Mouse (Mus musculus): ENCODE measurements around the gene Smpx. TPM values are rescaled to one million over a fixed set of nuclear protein-coding genes. Genes with fewer than 3 reads are reported as not detected.

Gene Smpx
- 5.3 and 9.2 TPM in 2 replicates for polyA plus RNA-seq (2015; fragmentation: Nextera tagmentation; extraction: Ambion mirVana)

- H3K4me1 ChIP-seq = no peaks in the 10 kb centered on the region
- H3K4me2 ChIP-seq = no peak within 1 kb of the TSS
- ATAC-seq (ENCODE audit: insufficient read depth, low FRiP score, low read depth) = no peak
- whole genome bisulfite sequencing = 49% methylated on average over 8 of the region's 8 CpGs
- no peaks in the 10 kb centered on the region for H3K36me3 ChIP-seq
- H3K27me3 ChIP-seq (replicated peaks) = no peaks in the 10 kb centered on the region
- H3K27ac ChIP-seq = no peak within 1 kb of the TSS
- no peak within 1 kb of the TSS for H3K4me3 ChIP-seq (replicated peaks)
- H3K9ac ChIP-seq = no peak within 1 kb of the TSS
- no peaks in the 10 kb centered on the region for H3K9me3 ChIP-seq
These were observed at the start of gene Smpx for GRCm38 (mm10) chrX:157698862-157699261. Smpx (plus strand) TSS chrX:157698910.

- H3K9me3 ChIP-seq = no peaks in the 10 kb centered on the region
- H3K4me1 ChIP-seq = no peaks in the 10 kb centered on the region
- no peak overlapping the region for H3K4me2 ChIP-seq
- no peak for ATAC-seq (ENCODE audit: insufficient read depth, low FRiP score, low read depth)
- no peak overlapping the region for H3K27ac ChIP-seq
- no peaks in the 10 kb centered on the region for H3K27me3 ChIP-seq (replicated peaks)
- H3K9ac ChIP-seq = no peak overlapping the region
- no peak overlapping the region for H3K4me3 ChIP-seq (replicated peaks)
- no peaks in the 10 kb centered on the region for H3K36me3 ChIP-seq
These were observed 43.7 kb upstream of the Smpx start for GRCm38 (mm10) chrX:157655047-157655446.

DNA sequence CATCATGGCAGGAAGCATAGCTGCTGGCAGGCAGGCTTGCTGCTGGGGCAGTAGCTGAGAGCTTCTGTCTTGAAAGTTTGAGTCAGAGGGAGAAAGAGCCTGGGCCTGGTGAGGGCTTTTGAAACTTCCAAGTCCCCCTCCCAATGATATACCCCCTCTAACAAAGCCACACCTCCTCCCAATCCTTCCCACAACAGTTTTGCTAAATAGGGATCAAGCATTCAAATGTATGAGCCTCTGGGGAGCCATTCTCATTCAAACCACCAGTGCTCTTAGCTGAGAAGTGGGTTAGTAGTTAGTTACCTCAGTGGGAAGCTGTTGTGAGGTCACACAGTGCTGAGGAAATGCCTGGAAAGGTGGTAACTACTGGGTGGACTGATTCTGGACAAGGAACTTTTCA lies 41.4 kb upstream of the Smpx start:
- Histone ChIP-seq H3K9me3 (no peaks in the 10 kb centered on the region), H3K9ac (no peak overlapping the region), H3K27ac (no peak overlapping the region), H3K27me3 (replicated peaks) (no peaks in the 10 kb centered on the region), H3K4me3 (replicated peaks) (no peak overlapping the region), H3K4me1 (no peaks in the 10 kb centered on the region), H3K4me2 (no peak overlapping the region), H3K36me3 (no peaks in the 10 kb centered on the region)
- no peak for ATAC-seq (ENCODE audit: insufficient read depth, low FRiP score, low read depth)

- Histone ChIP-seq H3K4me2 (no peak overlapping the region), H3K27me3 (replicated peaks) (no peaks in the 10 kb centered on the region), H3K36me3 (no peaks in the 10 kb centered on the region), H3K27ac (no peak overlapping the region), H3K9me3 (no peaks in the 10 kb centered on the region), H3K4me1 (no peaks in the 10 kb centered on the region), H3K9ac (no peak overlapping the region), H3K4me3 (replicated peaks) (no peak overlapping the region)
- ATAC-seq (ENCODE audit: insufficient read depth, low FRiP score, low read depth) = no peak
- WGBS = 92% methylated on average over 2 of the region's 2 CpGs
These were observed 26.9 kb upstream of the Smpx start for GRCm38 (mm10) chrX:157671820-157672219.

- Histone ChIP-seq H3K27ac (no peak overlapping the region), H3K4me2 (no peak overlapping the region), H3K27me3 (replicated peaks) (no peaks in the 10 kb centered on the region), H3K4me1 (no peaks in the 10 kb centered on the region), H3K4me3 (replicated peaks) (no peak overlapping the region), H3K9ac (no peak overlapping the region), H3K36me3 (no peaks in the 10 kb centered on the region), H3K9me3 (no peaks in the 10 kb centered on the region)
- WGBS = 73% methylated on average over 3 of the region's 3 CpGs
- no peak for ATAC-seq (ENCODE audit: insufficient read depth, low FRiP score, low read depth)
These were observed 23.9 kb upstream of the Smpx start for GRCm38 (mm10) chrX:157674667-157675350.

DNA sequence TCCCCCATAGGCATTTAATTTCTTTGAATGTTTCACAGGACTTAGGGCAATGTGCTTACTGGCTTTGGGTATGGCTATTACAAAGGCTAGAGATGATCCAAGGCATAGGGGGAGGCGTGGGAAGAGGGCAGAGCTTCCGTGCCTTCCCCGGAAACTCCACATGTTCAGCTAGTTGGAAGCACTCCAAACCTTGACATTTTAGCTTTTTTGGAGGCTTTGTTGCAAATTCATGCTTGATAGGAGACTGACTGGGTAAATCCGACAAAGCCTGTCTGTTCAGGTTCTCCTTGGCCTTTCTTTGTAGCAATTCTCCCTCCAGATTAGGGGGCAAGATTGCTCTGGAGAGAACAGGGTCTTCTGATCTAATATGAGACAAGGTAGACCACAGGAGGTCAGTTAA lies 7.5 kb upstream of the Smpx start:
- WGBS = 58% methylated on average over 4 of the region's 4 CpGs
- H3K27me3 ChIP-seq (replicated peaks) = no peaks in the 10 kb centered on the region
- H3K4me1 ChIP-seq = no peaks in the 10 kb centered on the region
- H3K27ac ChIP-seq = no peak overlapping the region
- no peak overlapping the region for H3K4me3 ChIP-seq (replicated peaks)
- no peaks in the 10 kb centered on the region for H3K9me3 ChIP-seq
- H3K9ac ChIP-seq = no peak overlapping the region
- H3K36me3 ChIP-seq = no peaks in the 10 kb centered on the region
- no peak overlapping the region for H3K4me2 ChIP-seq
- no peak for ATAC-seq (ENCODE audit: insufficient read depth, low FRiP score, low read depth)

- Histone ChIP-seq H3K9me3 (no peaks in the 10 kb centered on the region), H3K4me2 (no peak overlapping the region), H3K36me3 (no peaks in the 10 kb centered on the region), H3K4me1 (no peaks in the 10 kb centered on the region), H3K27me3 (replicated peaks) (no peaks in the 10 kb centered on the region), H3K27ac (no peak overlapping the region), H3K9ac (no peak overlapping the region), H3K4me3 (replicated peaks) (no peak overlapping the region)
- 72% methylated on average over 5 of the region's 5 CpGs for WGBS
- no peak for ATAC-seq (ENCODE audit: insufficient read depth, low FRiP score, low read depth)
These were observed 1.0 kb upstream of the Smpx start for GRCm38 (mm10) chrX:157697591-157698135.

DNA sequence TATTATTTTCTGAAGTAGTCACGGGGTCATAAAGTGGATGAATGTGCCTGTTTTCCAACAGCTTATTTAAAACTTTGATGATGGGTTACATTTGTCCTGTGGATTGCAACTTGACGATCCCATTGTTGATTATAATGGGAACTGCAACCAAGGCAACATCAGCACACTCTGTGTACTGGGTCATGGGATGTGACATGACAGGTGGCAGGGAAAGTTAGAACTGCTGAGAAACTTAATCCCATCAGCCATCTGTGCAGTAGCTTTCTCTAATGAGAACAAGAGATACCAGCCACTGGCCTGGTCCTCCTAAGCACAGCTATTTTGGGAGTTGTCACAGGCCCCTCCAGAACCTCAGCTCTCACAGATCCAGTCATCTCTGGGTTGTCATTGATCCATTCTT lies 8.5 kb downstream of the Smpx start:
- H3K36me3 ChIP-seq = no peaks in the 10 kb centered on the region
- 73% methylated on average over 2 of the region's 2 CpGs for WGBS
- no peaks in the 10 kb centered on the region for H3K27me3 ChIP-seq (replicated peaks)
- H3K9me3 ChIP-seq = no peaks in the 10 kb centered on the region
- no peak overlapping the region for H3K9ac ChIP-seq
- no peak overlapping the region for H3K4me2 ChIP-seq
- H3K4me1 ChIP-seq = no peaks in the 10 kb centered on the region
- no peak overlapping the region for H3K4me3 ChIP-seq (replicated peaks)
- no peak overlapping the region for H3K27ac ChIP-seq
- ATAC-seq (ENCODE audit: insufficient read depth, low FRiP score, low read depth) = no peak

- Histone ChIP-seq H3K27ac (no peak overlapping the region), H3K36me3 (no peaks in the 10 kb centered on the region), H3K9me3 (no peaks in the 10 kb centered on the region), H3K27me3 (replicated peaks) (no peaks in the 10 kb centered on the region), H3K4me2 (no peak overlapping the region), H3K4me3 (replicated peaks) (no peak overlapping the region), H3K9ac (no peak overlapping the region), H3K4me1 (no peaks in the 10 kb centered on the region)
- WGBS = 46% methylated on average over 4 of the region's 4 CpGs
- no peak for ATAC-seq (ENCODE audit: insufficient read depth, low FRiP score, low read depth)
These were observed 10.0 kb downstream of the Smpx start for GRCm38 (mm10) chrX:157708616-157709280.

DNA sequence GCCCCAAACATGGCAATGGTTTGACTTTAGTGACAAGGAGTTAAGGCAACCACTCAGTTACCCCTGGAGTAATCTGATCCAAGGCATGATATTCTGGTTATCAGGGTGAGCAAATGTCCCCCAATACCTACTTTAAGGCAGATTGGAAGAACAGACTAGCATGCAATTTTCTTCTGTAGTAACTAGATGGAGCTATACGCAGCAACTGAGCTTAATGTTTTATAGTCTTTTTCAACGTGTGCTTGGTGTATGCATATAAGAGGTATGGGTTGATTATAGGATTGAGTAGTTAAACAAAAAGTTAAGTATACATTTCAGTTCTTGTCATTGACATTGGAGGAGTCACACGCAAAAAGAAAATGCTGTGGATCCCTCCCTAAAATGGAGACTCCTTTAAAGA lies 21.2 kb downstream of the Smpx start:
- WGBS = 49% methylated on average over 3 of the region's 3 CpGs
- Histone ChIP-seq H3K4me1 (no peaks in the 10 kb centered on the region), H3K9me3 (no peaks in the 10 kb centered on the region), H3K4me3 (replicated peaks) (no peak overlapping the region), H3K36me3 (no peaks in the 10 kb centered on the region), H3K27me3 (replicated peaks) (no peaks in the 10 kb centered on the region), H3K9ac (no peak overlapping the region), H3K27ac (no peak overlapping the region), H3K4me2 (no peak overlapping the region)
- no peak for ATAC-seq (ENCODE audit: insufficient read depth, low FRiP score, low read depth)

DNA sequence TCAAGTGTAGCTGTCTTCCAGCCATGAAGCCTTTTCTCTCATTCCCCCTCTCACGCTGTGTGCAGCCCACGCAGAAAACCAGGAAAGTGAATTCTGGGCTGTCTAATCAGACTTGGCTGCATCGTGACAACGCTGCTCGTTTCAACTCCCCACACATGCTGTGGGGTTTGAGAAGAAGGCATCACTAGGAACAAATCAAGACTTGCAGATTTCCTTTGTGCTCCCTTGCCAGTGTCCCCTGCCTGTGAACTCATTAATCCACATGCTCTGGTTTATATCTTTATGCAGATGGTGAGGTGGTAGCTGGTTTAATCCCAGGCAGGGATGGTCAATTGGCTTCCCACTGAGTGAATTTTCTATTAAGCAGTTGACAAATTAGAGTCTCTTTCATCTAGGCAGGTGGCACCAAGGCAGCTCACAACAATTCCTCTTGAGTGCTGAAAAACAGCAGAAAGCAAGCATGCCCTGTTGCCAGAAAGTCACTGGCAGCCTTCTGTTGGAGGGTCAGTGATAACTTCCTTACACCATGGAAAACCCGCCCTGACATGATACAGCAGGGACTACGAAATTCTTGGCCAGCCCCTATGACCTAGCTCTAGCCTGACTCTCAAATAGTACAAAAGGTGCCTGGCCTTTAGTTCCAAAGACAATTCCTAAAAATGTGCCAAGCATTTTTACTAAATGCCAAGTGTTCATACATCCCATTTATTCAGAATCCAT lies 32.1 kb downstream of the Smpx start:
- H3K36me3 ChIP-seq = no peaks in the 10 kb centered on the region
- H3K4me1 ChIP-seq = no peaks in the 10 kb centered on the region
- WGBS = 35% methylated on average over 7 of the region's 7 CpGs
- H3K4me2 ChIP-seq = no peak overlapping the region
- H3K27me3 ChIP-seq (replicated peaks) = no peaks in the 10 kb centered on the region
- no peaks in the 10 kb centered on the region for H3K9me3 ChIP-seq
- H3K4me3 ChIP-seq (replicated peaks) = no peak overlapping the region
- H3K27ac ChIP-seq = no peak overlapping the region
- H3K9ac ChIP-seq = no peak overlapping the region
- no peak for ATAC-seq (ENCODE audit: insufficient read depth, low FRiP score, low read depth)

DNA sequence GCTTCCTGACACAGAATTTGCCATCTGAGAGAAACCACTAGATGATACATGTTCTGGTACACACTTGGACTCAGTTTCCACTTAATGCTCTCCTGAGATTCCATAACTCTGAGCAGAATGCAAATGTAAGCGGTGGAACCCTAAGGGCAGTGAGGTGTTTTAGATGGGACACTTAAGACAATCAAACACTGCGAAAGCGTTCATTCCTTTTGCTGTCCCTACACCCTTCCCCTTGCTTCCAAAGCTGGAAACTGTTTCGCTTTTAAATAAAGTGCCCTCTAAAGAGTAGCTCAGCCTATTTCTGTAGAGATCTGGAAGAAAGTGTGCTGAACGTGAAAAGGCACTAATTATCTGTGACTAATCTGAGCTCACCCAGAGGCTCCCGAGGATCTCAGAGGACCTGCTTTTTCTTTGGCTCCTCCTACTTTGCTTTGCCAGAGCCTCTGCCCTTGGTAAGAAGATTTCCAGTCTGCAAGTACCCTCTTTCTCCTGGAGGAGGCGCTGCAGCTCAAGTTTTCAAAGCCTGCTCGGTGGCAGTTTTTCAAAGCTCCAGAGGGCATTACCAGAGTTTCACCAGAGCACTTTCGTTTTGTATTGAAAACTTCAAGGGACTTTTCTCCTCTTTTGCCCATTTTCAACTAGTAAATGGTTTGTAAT lies 33.1 kb downstream of the Smpx start:
- Histone ChIP-seq H3K4me1 (no peaks in the 10 kb centered on the region), H3K27me3 (replicated peaks) (no peaks in the 10 kb centered on the region), H3K9ac (no peak overlapping the region), H3K36me3 (no peaks in the 10 kb centered on the region), H3K27ac (no peak overlapping the region), H3K4me2 (no peak overlapping the region), H3K4me3 (replicated peaks) (no peak overlapping the region), H3K9me3 (no peaks in the 10 kb centered on the region)
- no peak for ATAC-seq (ENCODE audit: insufficient read depth, low FRiP score, low read depth)
- 32% methylated on average over 9 of the region's 9 CpGs for WGBS
